Mouse (Mus musculus) cerebellum, postnatal 36 days (tissue): ENCODE results near the gene Hapln2.

Experiments used
- DNase-seq, 2 experiments: peaks; one replicate each; pipeline ENCODE4 v3.0.0; 2021 to 2022; ENCODE audit warnings: mixed read lengths in 2 of 2

Hapln2 gene

DNA sequence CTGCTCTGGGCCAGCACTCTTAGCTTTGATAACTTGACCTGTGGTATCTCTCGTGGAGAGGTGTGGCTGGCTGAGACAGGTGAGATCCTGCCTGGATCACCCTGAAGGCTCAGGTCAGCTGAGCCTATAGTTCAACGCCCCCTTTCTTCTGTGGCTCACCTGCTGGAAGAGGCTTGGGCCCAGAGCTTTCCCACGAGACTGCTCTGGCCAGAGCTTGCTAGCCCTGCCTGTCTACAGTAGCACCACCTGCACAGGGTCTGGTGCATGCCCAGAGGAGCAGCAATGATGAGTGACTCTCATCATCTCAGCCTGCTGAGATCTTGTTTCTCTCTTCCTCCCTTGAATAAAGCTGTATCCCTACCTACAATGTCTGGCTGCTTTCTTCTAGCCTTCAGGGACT lies 47.3 kb downstream of the Hapln2 start:
- DNase-seq = no peak

DNA sequence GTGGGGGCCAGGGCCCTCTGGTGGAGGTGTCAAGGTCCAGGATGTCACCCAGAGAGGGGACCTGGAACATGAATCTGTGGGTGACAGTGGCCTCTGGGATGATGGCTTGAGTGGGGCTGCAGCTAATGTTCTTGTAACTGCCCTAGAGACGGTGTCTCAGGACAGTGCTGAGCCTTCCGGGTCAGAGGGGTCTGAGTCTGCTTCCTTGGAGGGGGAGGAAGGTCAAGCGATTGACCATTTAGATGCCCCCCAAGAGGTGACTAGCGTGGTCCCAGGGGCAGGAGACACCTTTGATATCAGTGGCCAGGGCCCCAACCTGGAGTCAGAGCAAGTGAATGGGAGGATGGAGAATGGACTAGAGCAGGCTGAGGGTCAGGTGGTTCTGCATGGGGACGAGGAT lies 47.9 kb downstream of the Hapln2 start:
- no peak for DNase-seq

DNA sequence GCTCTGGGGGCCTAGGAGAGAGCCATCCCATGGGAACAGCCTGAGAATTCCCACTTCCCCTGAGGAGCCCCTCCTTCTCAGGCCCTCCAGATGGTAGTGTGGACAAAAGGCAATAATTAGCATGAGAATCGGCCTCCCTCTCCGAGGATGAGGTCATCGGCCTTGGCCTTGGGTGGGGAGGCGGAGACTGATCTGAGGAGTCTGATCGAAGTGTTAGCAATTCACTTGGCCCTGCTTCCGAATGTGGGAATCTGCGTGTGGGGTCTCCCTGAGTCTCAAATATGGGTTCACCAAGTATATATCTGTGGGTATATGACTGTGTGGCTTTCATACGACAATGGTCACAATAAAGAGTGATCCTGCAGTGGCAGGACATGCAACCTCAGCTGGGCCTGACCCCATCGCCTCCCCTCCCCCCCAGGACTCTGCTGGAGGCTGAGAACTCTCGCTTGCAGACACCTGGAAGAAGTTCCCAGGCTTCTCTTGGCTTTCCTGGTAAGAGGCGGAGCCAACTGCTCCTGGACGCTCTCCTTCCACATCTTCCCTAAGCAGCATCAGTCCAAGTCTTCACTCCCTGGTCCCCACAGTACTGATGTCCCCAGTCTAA lies 52.9 kb downstream of the Hapln2 start:
- DNase-seq = no peak

DNA sequence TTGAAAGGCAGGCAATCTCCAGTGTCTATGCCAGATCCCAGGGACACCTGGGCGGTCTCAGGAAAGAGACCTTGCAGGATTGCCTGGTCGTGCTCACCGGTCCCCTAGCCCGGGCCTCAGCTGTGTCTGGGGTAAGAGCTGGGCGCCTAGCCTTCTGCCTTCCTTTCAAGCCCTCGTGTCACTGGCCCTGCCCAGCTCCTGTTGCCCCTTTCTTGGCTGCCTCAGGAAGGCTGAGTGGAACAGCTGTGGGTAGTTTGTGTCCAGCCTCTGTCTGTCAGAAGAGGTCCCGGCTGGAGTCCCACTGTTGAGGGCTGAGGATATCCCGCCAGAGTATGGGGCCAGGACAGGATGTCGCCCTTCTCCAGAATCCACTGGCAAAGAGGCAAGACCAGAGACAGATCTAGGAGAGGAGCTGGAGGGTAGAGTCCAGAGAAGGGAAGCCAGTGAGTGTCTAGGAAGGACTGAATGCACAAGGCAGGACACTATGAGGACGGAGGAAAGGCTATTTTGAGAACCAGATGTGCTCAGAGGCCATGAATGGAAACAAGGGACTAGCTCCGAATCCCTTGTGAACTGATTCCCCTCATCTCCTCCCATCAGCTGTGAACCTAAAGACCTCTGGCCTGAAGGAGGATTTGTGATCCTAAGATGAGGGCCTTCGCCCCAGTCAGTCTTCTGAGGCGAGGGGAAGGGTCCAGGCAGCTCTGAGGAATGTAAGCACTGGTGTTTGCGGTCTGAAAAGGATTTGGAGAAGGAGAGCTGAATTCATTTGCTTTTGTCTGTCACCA lies 53.6 kb downstream of the Hapln2 start:
- DNase-seq = no peak

DNA sequence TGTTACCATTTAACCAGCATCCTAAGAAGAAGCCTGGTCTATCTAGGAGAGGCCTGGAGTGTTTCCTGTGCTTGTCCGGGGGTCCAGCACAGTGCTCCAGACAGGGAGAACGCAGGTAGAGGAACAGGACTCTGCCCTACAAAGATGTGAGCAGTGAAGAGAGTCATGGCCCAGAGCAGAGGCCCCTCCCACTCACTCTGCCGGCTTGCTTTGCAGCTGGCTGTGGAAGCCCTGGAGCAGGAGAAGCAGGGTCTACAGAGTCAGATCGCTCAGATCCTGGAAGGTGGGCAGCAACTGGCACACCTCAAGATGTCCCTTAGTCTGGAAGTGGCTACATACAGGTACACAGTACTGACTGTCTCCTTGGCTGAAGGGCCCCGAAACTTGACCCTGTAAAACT lies 54.6 kb downstream of the Hapln2 start:
- DNase-seq = no peak

DNA sequence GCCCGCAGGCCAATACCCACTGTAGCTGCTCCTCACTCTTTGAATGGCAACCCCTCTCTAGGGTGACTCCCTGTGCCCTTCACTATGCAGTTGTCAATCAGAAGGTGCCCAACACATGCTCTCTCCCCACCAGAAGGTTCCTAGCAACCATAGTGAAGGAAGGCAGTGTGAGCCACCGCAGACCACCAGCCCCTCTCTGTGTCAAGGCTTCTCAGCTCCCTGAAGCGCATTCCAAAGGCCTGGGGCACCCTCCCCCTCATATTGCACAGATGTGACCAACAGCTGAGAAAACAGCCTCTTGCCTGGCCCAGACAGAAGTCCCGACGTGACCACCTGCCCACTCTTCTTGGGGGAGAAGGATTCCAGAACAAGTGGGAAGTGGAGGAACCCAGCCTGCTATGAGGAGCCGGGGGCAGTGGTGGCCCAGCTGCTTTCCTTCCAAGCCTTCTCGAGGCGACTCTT lies 55.1 kb downstream of the Hapln2 start:
- no peak for DNase-seq
